Mouse (Mus musculus): Measurements from ENCODE around the gene Bcl2l13.
A peak's percentile ranks its signal among the peaks of the same experiment; 100 is the strongest.
"Not testable (repeated sequence)": the region's sequence is repeated elsewhere in the genome, so short reads cannot be mapped to it uniquely, and the experiment has no call there.

The Bcl2l13 gene

GRCm38 (mm10) chr6:120901776-120902645, 66.0 kb downstream of the Bcl2l13 start:
- DNase-seq (ENCODE audit: low read depth, low spot score) = no peak

GRCm38 (mm10) chr6:120903450-120903912, 67.5 kb downstream of the Bcl2l13 start:
- DNase-seq (ENCODE audit: low read depth, low spot score) = no peak

GRCm38 (mm10) chr6:120903961-120904360, 67.9 kb downstream of the Bcl2l13 start:
- DNase-seq (ENCODE audit: low read depth, low spot score) = no peak

- no peak for DNase-seq (ENCODE audit: low read depth, low spot score)
Observed at GRCm38 (mm10) chr6:120905111-120905510, 69.1 kb downstream of the Bcl2l13 start.

GRCm38 (mm10) chr6:120906521-120906920, 70.5 kb downstream of the Bcl2l13 start:
- no peak for DNase-seq (ENCODE audit: low read depth, low spot score)

GRCm38 (mm10) chr6:120907876-120908597, 72.0 kb downstream of the Bcl2l13 start:
- DNase-seq (ENCODE audit: low read depth, low spot score) = not testable (repeated sequence)

- DNase-seq (ENCODE audit: low read depth, low spot score) = no peak
Observed at GRCm38 (mm10) chr6:120909501-120909900, 73.5 kb downstream of the Bcl2l13 start.

GRCm38 (mm10) chr6:120911213-120912007, 75.4 kb downstream of the Bcl2l13 start:
- no peak for DNase-seq (ENCODE audit: low read depth, low spot score)

- DNase-seq (ENCODE audit: low read depth, low spot score) = no peak
Observed at GRCm38 (mm10) chr6:120912931-120913330, 76.9 kb downstream of the Bcl2l13 start.

GRCm38 (mm10) chr6:120913783-120914182, 77.8 kb downstream of the Bcl2l13 start:
- no peak for DNase-seq (ENCODE audit: low read depth, low spot score)

GRCm38 (mm10) chr6:120914533-120914910, 78.5 kb downstream of the Bcl2l13 start:
- no peak for DNase-seq (ENCODE audit: low read depth, low spot score)

- no peak for DNase-seq (ENCODE audit: low read depth, low spot score)
Observed at GRCm38 (mm10) chr6:120914911-120915648, 79.1 kb downstream of the Bcl2l13 start.

GRCm38 (mm10) chr6:120915649-120915975, 79.6 kb downstream of the Bcl2l13 start:
- no peak for DNase-seq (ENCODE audit: low read depth, low spot score)

- DNase-seq (ENCODE audit: low read depth, low spot score) = peak; percentile 75
Observed at GRCm38 (mm10) chr6:120916074-120916971, 80.3 kb downstream of the Bcl2l13 start, which contains the start of gene Bid. Gene Bid (minus strand): TSS chr6:120916853.

GRCm38 (mm10) chr6:120916972-120917881, 81.2 kb downstream of the Bcl2l13 start:
- DNase-seq (ENCODE audit: low read depth, low spot score) = not testable (repeated sequence)

- DNase-seq (ENCODE audit: low read depth, low spot score) = no peak
Observed at GRCm38 (mm10) chr6:120917975-120918374, 82.0 kb downstream of the Bcl2l13 start.

- not testable (repeated sequence) for DNase-seq (ENCODE audit: low read depth, low spot score)
Observed at GRCm38 (mm10) chr6:120924791-120925321, 88.8 kb downstream of the Bcl2l13 start.

- DNase-seq (ENCODE audit: low read depth, low spot score) = no peak
Observed at GRCm38 (mm10) chr6:120926880-120927279, 90.9 kb downstream of the Bcl2l13 start.

- DNase-seq (ENCODE audit: low read depth, low spot score) = no peak
Observed at GRCm38 (mm10) chr6:120927765-120928164, 91.8 kb downstream of the Bcl2l13 start.
